Mouse (Mus musculus) left cerebral cortex, postnatal 10 days (tissue): ENCODE measurements around the gene Soat1. TPM values are rescaled to one million over a fixed set of nuclear protein-coding genes. Genes with fewer than 3 reads are reported as not detected.
A peak's percentile ranks its signal among the peaks of the same experiment; 100 is the strongest.

Experiments used
- DNase-seq, 2 experiments: peaks; one replicate each; pipeline ENCODE4 v3.0.0; 2021 to 2022; ENCODE audit warnings: low spot score in 2 of 2, mixed read lengths in 1 of 2; ENCODE audit errors: extremely low spot score in 1 of 2
- intact Hi-C: fragments of 180-260 bp; cut with DNase I; formaldehyde crosslinking; loops from one replicate; pipeline ENCODE4 v1.15.1; 2025
- total RNA-seq, 2 experiments: library from RNA; stranded (reverse); gene quantifications; 2 replicates each; pipeline ENCODE4 v1.2.3; 2021

The Soat1 gene
- total RNA-seq, 2 experiments from 2014 or later, result 26.0 to 33.8 TPM

DNA sequence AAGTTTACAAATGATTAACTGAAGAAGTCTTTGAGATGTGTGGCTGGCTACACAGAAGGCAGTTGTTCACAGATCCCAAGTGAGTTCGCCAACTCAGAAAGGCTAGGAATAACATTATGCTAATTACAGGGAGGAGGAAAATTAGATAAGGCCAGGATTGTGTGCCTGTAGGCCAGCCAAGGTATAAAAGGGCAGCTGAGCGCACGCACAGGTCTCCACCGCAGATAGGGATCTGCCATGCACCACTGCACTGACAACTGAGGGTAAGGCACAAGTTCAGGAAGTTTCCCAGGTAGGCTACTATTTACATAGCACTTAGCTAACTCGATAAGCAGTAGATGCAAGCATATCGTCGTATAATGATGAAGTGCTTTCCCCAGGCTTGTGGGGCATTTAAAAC, 3.6 kb downstream of the Soat1 start:
- no peak for DNase-seq
- intact Hi-C loops, result loop anchor here (5.0 kb wide), 1 partner anchor 48 kb away; the partner anchor contains the start of gene Axdnd1

DNA sequence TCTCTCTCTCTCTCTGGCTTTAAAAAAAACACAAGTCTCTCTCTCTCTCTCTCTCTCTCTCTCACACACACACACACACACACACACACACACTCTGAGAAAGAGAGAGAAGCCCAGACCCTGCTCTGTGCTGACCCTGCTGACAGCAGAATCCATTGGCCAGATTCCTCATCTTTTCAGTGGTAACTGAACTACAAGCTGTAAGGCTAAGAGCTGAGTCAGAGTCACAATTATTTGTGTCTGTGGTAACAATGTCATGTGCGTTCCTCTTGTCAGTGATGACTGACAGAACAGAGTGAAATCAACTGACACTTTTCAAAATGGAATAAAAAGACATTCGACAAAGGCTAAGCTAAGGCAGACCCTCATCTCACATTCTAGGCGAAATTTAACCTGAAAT, 5.6 kb downstream of the Soat1 start:
- intact Hi-C loops, result no loop called here
- no peak for DNase-seq

DNA sequence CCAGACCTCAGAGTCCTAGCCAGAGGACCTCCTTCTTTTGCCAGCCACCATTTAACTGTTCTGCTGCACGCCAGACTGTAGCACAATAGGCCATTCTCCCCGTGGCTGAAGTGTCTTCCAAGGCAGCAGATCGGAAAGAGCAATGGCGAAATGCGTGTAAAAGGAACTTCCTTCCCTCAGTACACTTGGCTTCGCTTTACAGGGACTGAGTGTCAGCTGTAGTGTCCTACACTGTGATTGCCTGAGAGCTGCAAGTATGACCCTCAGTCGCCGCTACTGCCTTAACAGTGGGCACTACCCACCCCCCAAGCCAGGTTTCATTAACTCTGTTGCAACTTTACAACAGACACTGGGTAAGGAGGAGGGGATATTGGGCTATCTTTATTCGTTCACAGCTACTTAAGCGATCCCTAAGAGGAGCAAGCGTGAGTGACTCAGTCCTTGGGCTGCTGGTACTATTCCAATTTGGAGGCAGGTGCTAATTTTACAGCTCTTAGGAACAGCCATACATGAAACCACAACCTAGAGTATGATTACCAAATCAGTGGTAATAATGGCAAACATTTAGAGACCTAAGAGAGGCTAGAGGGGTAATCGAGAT, 6.4 kb downstream of the Soat1 start:
- intact Hi-C loops, result no loop called here
- no peak for DNase-seq

DNA sequence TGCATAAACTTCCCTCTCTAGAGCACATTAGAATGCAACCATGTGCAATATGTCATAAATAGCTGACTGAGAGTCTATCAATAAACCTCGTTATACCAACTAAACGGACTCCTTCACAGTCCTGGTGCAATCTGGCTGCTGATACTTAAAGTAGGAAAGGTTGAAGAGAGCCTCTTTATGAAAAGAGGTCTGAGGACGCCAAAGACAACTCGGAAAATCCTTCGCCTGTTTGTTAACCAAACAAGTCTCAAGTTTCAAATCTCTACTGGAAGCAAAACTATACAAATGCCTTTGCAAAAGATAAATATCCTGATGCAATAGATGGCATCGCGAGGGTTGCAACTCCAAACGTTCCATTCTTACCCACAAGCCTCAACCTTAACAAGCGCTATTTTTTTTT, 9.2 kb downstream of the Soat1 start:
- intact Hi-C loops, result no loop called here
- no peak for DNase-seq

GRCm38 (mm10) chr1:156463981-156464853, 9.9 kb downstream of the Soat1 start:
- DNase-seq, result peak in 1 of 2 experiments; percentile 34
- intact Hi-C loops, result no loop called here

DNA sequence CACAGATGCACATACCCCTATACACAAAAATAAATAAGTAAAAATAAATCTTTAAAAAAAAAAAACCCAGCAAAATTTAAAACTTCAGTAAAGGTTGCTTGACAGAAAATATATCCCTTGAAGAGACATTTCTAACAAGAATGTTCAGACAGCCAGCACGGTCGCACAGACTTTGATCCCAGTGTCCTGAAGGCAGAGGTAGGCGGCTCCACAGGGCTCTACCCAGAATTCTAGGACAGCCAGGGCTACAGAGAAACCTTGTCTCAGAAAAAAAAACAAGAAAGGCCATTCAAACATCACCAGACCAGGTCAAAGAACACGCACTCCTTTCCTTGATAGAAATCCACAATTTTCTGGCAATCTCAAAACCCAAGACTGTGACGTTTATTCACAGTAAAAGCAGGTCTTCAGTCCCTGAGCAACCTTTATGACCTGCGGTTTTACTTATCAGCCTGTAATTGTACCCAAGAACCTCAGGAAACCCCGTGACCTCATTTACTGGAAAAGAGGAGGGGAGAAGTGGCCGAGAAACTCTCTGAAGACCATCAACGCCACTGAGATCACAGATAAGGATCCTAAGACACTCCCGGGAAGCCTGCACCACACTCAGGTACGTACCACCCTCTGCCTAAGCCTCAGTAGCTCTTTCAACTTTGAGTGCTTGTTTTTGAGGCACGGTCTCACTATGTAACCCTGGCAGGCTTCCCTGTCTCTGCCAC, 11.7 kb downstream of the Soat1 start:
- no peak for DNase-seq
- intact Hi-C loops, result no loop called here

DNA sequence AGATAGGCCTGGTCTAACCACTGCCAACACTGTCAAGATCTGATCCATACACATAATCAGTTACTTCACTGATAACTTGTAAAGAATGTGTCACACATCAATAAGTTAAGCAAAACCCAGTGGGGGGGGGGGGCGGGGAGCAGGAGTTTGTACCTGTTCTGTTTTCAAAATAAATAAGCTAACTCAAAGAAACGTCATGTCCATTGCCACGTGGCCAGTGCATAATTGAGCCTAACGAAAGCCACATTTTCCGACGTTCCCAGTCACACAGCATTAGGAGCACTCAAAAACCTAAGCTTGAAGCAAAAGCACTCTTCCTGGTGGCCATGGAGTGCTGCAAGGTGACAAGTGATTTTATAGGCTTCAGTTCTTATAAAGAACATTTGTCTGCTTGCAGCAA, 13.1 kb downstream of the Soat1 start:
- intact Hi-C loops, result no loop called here
- DNase-seq, result no peak

DNA sequence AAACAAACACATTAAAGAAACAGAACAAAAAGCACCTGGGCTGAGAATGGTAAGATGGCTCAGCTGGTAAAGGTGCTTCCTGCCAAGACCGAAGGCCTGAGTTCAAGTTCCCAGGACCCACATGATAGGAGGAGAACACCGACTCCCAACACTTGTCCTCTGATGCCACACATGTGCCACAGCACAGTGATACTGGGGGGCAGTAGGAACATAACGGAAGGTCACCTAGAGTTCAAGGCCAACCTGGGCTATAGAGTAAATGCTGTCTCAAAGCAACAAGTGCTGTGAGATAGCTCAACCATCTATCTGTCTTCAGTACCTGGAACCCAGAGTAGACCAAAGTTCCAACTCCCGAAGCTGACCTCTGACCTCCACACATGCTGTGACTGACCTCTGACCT, 13.9 kb downstream of the Soat1 start:
- intact Hi-C loops, result no loop called here
- no peak for DNase-seq

DNA sequence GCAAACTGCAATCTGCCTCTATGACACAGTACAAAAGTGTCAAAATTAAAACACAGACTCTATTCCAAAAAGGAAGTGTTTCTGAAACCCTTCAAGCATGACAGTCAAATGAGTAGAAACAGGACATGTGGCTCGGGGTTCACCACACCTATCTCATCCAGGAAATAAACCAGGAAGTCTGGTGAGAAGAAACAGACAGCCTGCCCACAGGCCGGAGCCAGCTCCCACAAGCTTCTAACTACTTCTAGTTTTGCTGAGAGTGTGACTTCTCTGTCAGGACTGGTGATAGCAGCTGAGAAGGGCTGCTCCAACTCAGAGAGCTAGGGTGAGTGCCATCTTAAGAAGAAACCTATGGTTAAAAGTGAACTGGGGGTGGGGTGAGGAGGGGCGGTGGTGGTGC, 14.4 kb downstream of the Soat1 start:
- intact Hi-C loops, result no loop called here
- no peak for DNase-seq

GRCm38 (mm10) chr1:156458391-156459060, 15.6 kb downstream of the Soat1 start:
- intact Hi-C loops, result no loop called here
- DNase-seq, result no peak

- intact Hi-C loops, result no loop called here
- no peak for DNase-seq
Observed at GRCm38 (mm10) chr1:156455005-156455758, 18.9 kb downstream of the Soat1 start.

DNA sequence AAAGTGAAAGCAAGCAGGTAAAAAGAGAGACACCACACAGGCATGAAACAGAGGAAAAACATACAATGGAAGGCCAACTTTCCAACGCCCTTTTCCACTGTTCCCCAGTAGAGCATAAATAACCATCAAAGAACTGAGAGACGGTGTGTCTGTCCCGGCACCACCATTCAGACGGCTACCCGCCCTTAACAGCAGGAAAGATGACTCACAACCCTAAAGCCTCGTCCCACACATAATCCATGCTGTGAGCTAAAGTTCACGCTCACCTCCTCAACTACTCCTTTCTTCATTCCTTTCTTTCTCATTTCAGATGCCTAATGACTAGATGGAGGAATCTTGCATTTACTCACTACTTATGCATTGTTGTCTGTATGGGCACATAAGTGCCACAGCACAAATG, 19.7 kb downstream of the Soat1 start:
- intact Hi-C loops, result no loop called here
- no peak for DNase-seq

DNA sequence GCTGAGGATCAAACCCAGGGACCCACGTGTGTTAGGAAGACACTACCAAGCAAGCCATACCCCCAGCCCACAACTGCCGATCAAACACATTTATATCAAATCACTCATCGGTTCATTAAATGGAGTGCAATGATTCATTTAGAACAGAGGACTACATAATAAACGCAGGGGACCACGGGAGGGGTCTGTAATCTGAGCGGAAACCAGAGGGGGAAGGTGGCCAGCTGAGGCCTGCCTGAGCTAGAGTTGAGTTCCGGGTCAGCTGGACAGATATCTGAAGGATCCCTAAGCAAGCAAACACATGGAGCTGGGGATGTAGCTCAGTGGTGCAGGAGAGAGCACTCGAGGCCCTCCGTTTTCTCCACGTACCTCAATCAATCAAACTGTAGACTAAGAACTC, 20.3 kb downstream of the Soat1 start:
- intact Hi-C loops, result no loop called here
- no peak for DNase-seq

- intact Hi-C loops, result no loop called here
- DNase-seq, result no peak
Observed at GRCm38 (mm10) chr1:156450478-156450877, 23.7 kb downstream of the Soat1 start.

DNA sequence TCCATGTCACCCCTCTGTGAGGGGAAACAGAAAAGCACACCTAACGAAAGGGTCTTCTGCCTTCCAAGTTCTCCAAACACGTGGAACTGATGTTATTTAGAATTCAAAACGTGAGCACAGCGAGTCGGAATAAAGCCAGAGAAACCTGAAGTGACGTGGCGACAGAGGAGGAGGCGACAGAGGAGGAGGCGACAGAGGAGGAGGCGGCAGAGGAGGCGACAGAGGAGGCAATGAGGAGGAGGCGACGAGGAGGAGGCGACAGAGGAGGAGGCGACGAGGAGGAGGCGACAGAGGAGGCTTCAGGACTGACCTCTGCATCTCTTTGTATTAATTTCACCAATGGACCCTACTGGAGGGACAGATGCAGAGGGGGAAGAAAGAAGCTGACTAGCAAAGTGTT, 24.4 kb downstream of the Soat1 start:
- intact Hi-C loops, result no loop called here
- DNase-seq, result no peak

- intact Hi-C loops, result no loop called here
- DNase-seq, result no peak
Observed at GRCm38 (mm10) chr1:156449089-156449488, 25.0 kb downstream of the Soat1 start.

DNA sequence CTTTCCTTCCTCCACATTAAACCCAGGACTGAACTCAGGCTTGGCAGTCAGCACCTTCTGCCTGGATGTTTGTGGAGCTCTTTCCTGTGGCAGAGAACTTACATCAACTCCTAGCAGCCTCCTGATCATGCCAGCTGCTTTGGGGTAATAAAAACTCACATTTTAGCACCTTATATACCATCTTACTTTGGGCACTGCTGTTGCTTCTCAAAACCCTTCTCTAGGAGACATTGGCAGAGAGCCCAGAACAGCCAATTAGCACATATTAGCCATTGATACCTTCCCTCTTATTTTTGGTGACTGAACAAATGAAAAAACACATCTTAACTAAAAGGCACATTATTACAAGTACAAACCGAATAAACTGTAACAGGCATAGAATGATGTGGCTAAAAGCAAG, 29.1 kb downstream of the Soat1 start:
- DNase-seq, result no peak

GRCm38 (mm10) chr1:156442776-156443175, 31.4 kb downstream of the Soat1 start:
- no peak for DNase-seq
- intact Hi-C loops, result no loop called here

More for the DNA sequence above, 29.1 kb downstream of the Soat1 start:
- intact Hi-C loops, result no loop called here

- intact Hi-C loops, result no loop called here
- DNase-seq, result no peak
Observed at GRCm38 (mm10) chr1:156442266-156442665, 31.9 kb downstream of the Soat1 start.
